Mouse (Mus musculus): ENCODE results near the gene Cd81. TPM values are rescaled to one million over a fixed set of nuclear protein-coding genes. Genes with fewer than 3 reads are reported as not detected.

Cd81 gene
- polyA plus RNA-seq, 1 experiment from 2014 or later, result 472 TPM

DNA sequence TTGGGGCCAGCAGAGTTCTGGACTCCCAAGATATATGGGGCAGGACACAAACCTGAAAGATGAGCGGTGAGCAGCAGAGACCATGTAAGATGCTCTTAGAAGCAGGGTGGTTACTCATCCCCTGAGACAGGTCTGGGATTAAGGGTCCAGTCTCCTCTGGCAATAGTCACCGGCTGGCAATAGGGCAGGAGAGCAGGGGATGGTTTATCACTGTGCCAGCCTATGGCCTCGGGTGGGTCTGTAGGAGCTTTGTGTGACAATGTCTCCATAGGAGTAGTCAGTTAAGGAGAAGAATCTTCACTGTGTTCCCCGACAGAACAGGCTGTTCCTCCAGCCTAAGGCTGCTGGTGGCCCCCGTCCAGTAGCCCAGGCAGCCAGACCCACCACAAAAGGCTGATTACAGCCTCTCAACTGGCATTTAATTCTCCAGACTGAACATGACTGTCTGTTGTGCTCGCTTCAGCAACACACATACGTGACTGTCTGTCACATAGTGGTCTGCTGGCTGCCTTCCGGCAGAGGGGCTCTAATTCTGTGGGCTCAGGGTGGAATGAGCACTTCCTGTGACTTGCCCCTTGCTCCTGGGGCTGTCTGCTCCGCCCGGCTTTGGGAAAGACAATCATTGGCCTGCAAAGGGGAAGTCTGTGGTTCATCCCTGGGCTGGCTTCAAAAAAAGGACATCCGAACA lies 3.1 kb downstream of the Cd81 start:
- Histone ChIP-seq H3K4me3 (peak overlapping the region; percentile 92), H3K9me3 (no peaks in the 10 kb centered on the region), H3K36me3 (peaks cover 37% of the 10 kb centered on the region), H3K27ac (peak overlapping the region; percentile 97), H3K4me1 (peaks cover 79% of the 10 kb centered on the region), H3K27me3 (ENCODE audit: insufficient read depth, poor library complexity, severe bottlenecking) (no peaks in the 10 kb centered on the region)
- no peak for DNase-seq (ENCODE audit: low spot score)
- 57% methylated on average over 11 of the region's 11 CpGs for WGBS

DNA sequence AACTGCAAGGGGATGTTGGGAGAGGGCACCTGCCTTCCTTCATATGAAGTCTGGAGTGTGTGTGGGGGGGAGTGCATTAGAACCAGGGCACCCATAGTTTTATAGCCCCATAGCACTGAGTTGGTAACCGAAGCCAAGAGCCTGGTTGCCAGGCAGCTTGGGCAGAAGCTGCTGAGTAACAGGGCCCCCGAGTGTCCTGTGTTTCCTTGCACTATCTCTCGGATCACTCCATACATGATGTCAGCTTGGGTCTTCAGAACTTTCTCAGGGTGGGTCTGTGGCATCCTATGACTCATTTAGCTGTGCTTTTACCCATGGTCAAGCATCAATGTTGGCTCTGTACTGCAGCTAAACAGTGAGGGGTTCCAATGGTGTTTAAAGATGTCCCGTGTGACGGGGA lies 4.5 kb downstream of the Cd81 start:
- Histone ChIP-seq H3K9me3 (no peaks in the 10 kb centered on the region), H3K36me3 (peaks cover 50% of the 10 kb centered on the region), H3K27ac (peak overlapping the region; percentile 97), H3K4me3 (peak overlapping the region; percentile 36), H3K4me1 (peaks cover 79% of the 10 kb centered on the region), H3K27me3 (ENCODE audit: insufficient read depth, poor library complexity, severe bottlenecking) (no peaks in the 10 kb centered on the region)
- 67% methylated on average over 5 of the region's 5 CpGs for WGBS
- DNase-seq (ENCODE audit: low spot score), result no peak

- peak overlapping the region; percentile 97 for H3K27ac ChIP-seq
- no peaks in the 10 kb centered on the region for H3K27me3 ChIP-seq (ENCODE audit: insufficient read depth, poor library complexity, severe bottlenecking)
- DNase-seq (ENCODE audit: low spot score), result peak; percentile 83
- 13% methylated on average over 9 of the region's 9 CpGs for WGBS
- H3K9me3 ChIP-seq, result no peaks in the 10 kb centered on the region
- H3K4me1 ChIP-seq, result peaks cover 75% of the 10 kb centered on the region
- peaks cover 57% of the 10 kb centered on the region for H3K36me3 ChIP-seq
- H3K4me3 ChIP-seq, result peak overlapping the region; percentile 36
Observed at GRCm38 (mm10) chr7:143057667-143058220, 5.2 kb downstream of the Cd81 start.

GRCm38 (mm10) chr7:143058221-143058697 lies 5.7 kb downstream of the Cd81 start:
- no peak for DNase-seq (ENCODE audit: low spot score)
- Histone ChIP-seq H3K4me1 (peaks cover 75% of the 10 kb centered on the region), H3K36me3 (peaks cover 62% of the 10 kb centered on the region), H3K27me3 (ENCODE audit: insufficient read depth, poor library complexity, severe bottlenecking) (no peaks in the 10 kb centered on the region), H3K9me3 (no peaks in the 10 kb centered on the region), H3K27ac (peak overlapping the region; percentile 97), H3K4me3 (peak overlapping the region; percentile 36)
- WGBS, result 16% methylated on average over 5 of the region's 5 CpGs

- DNase-seq (ENCODE audit: low spot score), result no peak
- H3K27me3 ChIP-seq (ENCODE audit: insufficient read depth, poor library complexity, severe bottlenecking), result no peaks in the 10 kb centered on the region
- whole genome bisulfite sequencing, result 67% methylated on average over 5 of the region's 5 CpGs
- H3K4me1 ChIP-seq, result peaks cover 64% of the 10 kb centered on the region
- peak overlapping the region; percentile 97 for H3K27ac ChIP-seq
- 0 out of 2 replicates have a peak overlapping the region, but pooled peaks have one; percentile 36 for H3K4me3 ChIP-seq
- peaks cover 73% of the 10 kb centered on the region for H3K36me3 ChIP-seq
- H3K9me3 ChIP-seq, result no peaks in the 10 kb centered on the region
Observed at GRCm38 (mm10) chr7:143059202-143059870, 6.8 kb downstream of the Cd81 start.

GRCm38 (mm10) chr7:143062704-143063103 lies 10.2 kb downstream of the Cd81 start:
- Histone ChIP-seq H3K36me3 (peaks cover 89% of the 10 kb centered on the region), H3K27ac (no peak overlapping the region), H3K9me3 (no peaks in the 10 kb centered on the region), H3K27me3 (ENCODE audit: insufficient read depth, poor library complexity, severe bottlenecking) (no peaks in the 10 kb centered on the region), H3K4me3 (no peak overlapping the region), H3K4me1 (peaks cover 30% of the 10 kb centered on the region)
- 66% methylated on average over 2 of the region's 2 CpGs for WGBS
- no peak for DNase-seq (ENCODE audit: low spot score)

GRCm38 (mm10) chr7:143064226-143064625 lies 11.7 kb downstream of the Cd81 start:
- no peak for DNase-seq (ENCODE audit: low spot score)
- WGBS, result 85% methylated on average over 6 of the region's 6 CpGs
- no peaks in the 10 kb centered on the region for H3K27me3 ChIP-seq (ENCODE audit: insufficient read depth, poor library complexity, severe bottlenecking)
- no peak overlapping the region for H3K27ac ChIP-seq
- no peak overlapping the region for H3K4me3 ChIP-seq
- H3K36me3 ChIP-seq, result peaks cover 95% of the 10 kb centered on the region
- H3K9me3 ChIP-seq, result no peaks in the 10 kb centered on the region
- H3K4me1 ChIP-seq, result peaks cover 27% of the 10 kb centered on the region

- Histone ChIP-seq H3K4me3 (no peak overlapping the region), H3K27me3 (ENCODE audit: insufficient read depth, poor library complexity, severe bottlenecking) (no peaks in the 10 kb centered on the region), H3K9me3 (no peaks in the 10 kb centered on the region), H3K27ac (no peak overlapping the region), H3K4me1 (peaks cover 25% of the 10 kb centered on the region), H3K36me3 (peaks cover 87% of the 10 kb centered on the region)
- 91% methylated on average over 2 of the region's 2 CpGs for WGBS
- no peak for DNase-seq (ENCODE audit: low spot score)
Observed at GRCm38 (mm10) chr7:143065692-143066091, 13.2 kb downstream of the Cd81 start.

GRCm38 (mm10) chr7:143067469-143067868 lies 14.9 kb downstream of the Cd81 start:
- H3K36me3 ChIP-seq, result peaks cover 76% of the 10 kb centered on the region
- 79% methylated on average over 2 of the region's 2 CpGs for WGBS
- no peak for DNase-seq (ENCODE audit: low spot score)
- no peak overlapping the region for H3K27ac ChIP-seq
- no peak overlapping the region for H3K4me3 ChIP-seq
- H3K27me3 ChIP-seq (ENCODE audit: insufficient read depth, poor library complexity, severe bottlenecking), result no peaks in the 10 kb centered on the region
- H3K4me1 ChIP-seq, result peaks cover 31% of the 10 kb centered on the region
- H3K9me3 ChIP-seq, result no peaks in the 10 kb centered on the region

GRCm38 (mm10) chr7:143067897-143068296 lies 15.4 kb downstream of the Cd81 start:
- H3K27ac ChIP-seq, result peak overlapping the region; percentile 91

DNA sequence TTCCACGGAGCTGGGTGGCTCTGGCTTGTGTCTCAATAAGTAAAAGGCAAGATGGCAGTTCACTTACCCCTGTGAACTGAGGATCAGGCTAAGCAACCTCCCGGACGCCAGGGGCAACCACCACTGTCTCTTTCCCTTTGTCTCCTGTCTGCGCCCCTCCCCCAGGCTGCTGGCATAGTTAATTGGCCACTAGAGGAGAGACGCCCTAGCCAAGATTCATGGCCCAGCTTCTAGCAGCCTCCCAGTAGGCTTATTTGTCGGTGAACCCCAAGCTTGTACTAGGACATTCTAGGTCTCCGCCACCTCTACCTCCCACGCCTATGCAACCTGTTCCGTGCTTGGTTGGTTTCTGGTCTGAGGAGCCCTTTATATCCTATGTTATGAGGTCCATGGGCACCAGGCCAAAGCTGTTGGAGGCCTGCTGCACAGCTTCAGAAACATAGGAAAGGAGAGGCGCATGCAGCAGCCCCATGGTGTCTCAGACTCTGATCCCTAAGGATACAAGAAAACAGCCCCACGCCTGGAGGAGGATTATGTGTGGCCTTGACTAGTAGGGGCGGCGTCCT lies 15.9 kb downstream of the Cd81 start:
- no peak for DNase-seq (ENCODE audit: low spot score)
- H3K36me3 ChIP-seq, result peaks cover 67% of the 10 kb centered on the region
- H3K4me3 ChIP-seq, result peak overlapping the region; percentile 70
- peaks cover 35% of the 10 kb centered on the region for H3K4me1 ChIP-seq
- no peaks in the 10 kb centered on the region for H3K9me3 ChIP-seq
- peak overlapping the region; percentile 91 for H3K27ac ChIP-seq
- H3K27me3 ChIP-seq (ENCODE audit: insufficient read depth, poor library complexity, severe bottlenecking), result no peaks in the 10 kb centered on the region
- 51% methylated on average over 13 of the region's 13 CpGs for WGBS

More at GRCm38 (mm10) chr7:143067897-143068296, 15.4 kb downstream of the Cd81 start:
- 85% methylated on average over 3 of the region's 3 CpGs for WGBS
- Histone ChIP-seq H3K9me3 (no peaks in the 10 kb centered on the region), H3K36me3 (peaks cover 72% of the 10 kb centered on the region), H3K27me3 (ENCODE audit: insufficient read depth, poor library complexity, severe bottlenecking) (no peaks in the 10 kb centered on the region), H3K4me1 (peaks cover 35% of the 10 kb centered on the region), H3K4me3 (no peak overlapping the region)
- DNase-seq (ENCODE audit: low spot score), result no peak

DNA sequence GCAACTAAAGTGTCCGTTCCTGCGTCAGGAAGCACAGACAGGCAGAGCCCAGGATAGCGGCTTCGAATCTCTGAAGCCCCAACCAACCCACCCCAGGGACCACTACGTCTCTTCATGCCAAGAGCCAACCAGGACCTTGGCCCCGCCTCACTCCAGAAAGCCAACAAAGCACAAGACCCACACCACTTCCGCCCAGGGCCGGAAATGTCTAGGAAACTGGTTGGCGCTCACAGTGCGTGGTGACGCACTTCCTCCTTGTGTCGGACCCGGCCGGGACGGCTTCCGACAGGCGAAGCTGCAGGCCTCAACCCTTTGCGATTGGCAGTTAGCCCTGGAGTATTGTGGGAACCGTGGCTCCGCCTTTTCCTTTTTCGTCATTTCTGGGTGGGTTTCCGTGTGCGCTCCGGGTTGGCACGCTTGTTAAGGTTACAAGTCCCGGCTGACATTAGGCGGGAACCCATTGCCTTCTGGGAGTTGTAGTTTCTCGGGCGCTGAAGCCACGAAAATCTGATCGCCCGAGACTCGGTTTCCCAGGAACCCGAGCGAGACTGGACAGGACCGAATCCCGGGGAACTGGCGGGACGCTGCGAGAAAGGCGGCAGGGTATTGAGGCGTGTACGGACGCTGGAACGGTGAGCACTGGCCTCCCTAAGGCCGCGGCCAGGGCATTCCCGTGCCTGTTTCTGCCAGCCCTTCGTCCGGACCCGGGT lies 16.5 kb downstream of the Cd81 start, which contains the start of gene Tssc4:
Gene Tssc4 (plus strand): TSS at position 368 of the 710 bp plus-strand sequence.
- peaks cover 35% of the 10 kb centered on the region for H3K4me1 ChIP-seq
- H3K36me3 ChIP-seq, result peaks cover 60% of the 10 kb centered on the region
- peaks cover 4% of the 10 kb centered on the region; the same call in 1 of the 2 replicates for H3K27me3 ChIP-seq (ENCODE audit: insufficient read depth, poor library complexity, severe bottlenecking)
- H3K27ac ChIP-seq, result peak within 1 kb of the TSS; percentile 91
- under 1% methylated on average over 51 of the region's 51 CpGs for WGBS
- peak within 1 kb of the TSS; percentile 70 for H3K4me3 ChIP-seq
- peak; percentile 100 for DNase-seq (ENCODE audit: low spot score)
- H3K9me3 ChIP-seq, result no peaks in the 10 kb centered on the region

Measured in heart, embryonic 10.5 days (tissue).